Mouse (Mus musculus): Measurements from ENCODE around the gene BC005561.

- TF ChIP-seq CTCF (conservative IDR thresholded peaks at IDR 0.05; ENCODE audit: insufficient read depth, insufficient read length, low read depth, low read length) (no peak), POLR2A (IDR thresholded peaks at IDR 0.05; ENCODE audit: low read depth, low read length) (no peak)
These were observed 47.3 kb upstream of the BC005561 start for GRCm38 (mm10) chr5:104460856-104461255.
